Mouse (Mus musculus) erythroblast, embryonic 14.5 days (primary cell): ENCODE measurements around the gene Hnrnph3.

Experiments used
- GATA1 ChIP-seq: IDR thresholded peaks from 2 replicates; pipeline ENCODE4 v1.6.1; 2012; ENCODE audit warnings: low read length, inconsistent platforms, mixed read lengths
- TAL1 ChIP-seq: IDR thresholded peaks from 3 replicates; pipeline ENCODE4 v1.6.1; 2012; ENCODE audit warnings: low read length, inconsistent platforms, mixed read lengths

DNA sequence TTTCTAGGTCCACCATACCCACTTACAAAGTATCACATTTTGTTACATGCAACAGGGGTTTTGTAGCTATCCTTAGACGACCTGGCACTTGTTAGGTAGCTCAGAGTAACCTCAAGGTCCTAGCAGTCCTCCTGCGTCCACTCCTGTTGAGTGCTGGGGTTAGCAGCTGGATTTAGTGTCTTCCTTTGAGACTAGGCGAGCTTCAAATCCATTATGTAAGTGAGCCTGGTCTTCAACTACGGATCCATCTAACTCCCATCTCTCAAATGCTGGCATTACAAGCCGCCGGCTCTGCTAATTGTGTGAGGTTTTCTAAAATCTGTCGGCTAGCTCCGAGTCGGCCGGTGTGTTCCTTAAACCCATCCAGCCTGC, 44.4 kb downstream of the Hnrnph3 start:
- TF ChIP-seq GATA1 (no peak), TAL1 (no peak)
